Mouse (Mus musculus) retina, postnatal 7 days (tissue): ENCODE measurements at regions not wholly inside any gene's neighbourhood (a gene's known extent, or its start where the extent isn't known, plus 50 kb on each side); places are given as distances from the start of the nearest gene placed in this dataset.

Experiments used
- DNase-seq: peaks from one replicate; pipeline ENCODE4 v3.0.0-alpha.2; 2012; ENCODE audit warnings: low read depth, low spot score

DNA sequence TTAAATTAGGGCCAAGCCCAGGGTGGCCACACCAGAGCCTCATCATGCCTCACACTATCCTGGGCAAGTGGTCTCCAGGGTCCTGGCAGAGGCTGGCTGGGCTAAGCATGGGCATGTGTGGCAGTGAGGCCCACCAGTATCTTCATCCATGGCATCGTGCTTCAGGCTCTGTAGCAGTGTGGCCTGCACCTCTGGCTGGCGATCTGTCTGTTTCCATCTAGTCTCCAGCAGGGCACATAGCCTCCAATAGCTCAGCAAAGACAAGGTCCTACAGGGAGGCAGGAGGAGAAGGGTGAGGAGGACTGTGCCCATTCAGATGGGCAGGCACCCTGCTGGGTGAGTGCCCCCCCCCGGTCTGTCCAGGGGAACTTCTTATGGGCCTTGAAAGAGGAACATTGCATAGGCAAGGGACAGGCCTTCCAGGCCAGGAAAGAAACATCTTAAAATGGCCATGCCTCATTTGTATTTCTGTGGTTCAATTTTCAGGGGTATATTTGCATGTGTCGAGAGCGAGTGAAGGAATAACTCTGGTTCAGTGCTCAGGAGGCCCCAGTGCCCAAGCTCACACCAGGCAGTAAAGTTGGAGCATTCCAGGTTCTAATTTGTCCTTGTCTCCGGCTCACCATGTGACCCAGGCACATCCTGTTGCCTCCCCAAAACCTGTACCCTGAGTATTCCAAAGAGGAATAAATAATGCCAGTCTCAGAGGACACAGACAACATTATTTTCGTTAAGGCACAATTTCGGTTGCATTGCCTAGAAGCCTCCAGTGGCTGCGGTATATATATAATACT, 60.4 kb upstream of the Ppara start:
- no peak for DNase-seq

DNA sequence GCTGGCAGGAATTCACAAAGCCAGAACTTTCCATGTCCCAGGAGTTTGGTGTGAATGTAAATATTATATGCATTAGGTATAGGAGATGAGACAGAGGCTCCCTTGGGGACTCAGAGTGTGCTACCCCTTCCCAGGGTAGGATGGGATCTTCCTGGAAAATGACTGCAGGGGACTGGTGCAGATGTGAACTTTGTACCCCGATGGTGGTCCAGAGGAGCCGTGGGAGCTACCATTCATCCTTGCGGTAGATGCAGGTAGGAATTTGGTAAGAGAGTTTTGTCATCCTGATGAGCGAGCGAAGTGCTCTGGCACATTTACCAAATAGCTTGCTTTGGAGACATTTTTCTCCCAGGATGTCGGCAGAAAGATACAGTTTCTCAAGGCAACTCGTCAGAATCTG, 59.7 kb upstream of the Ppara start:
- no peak for DNase-seq

DNA sequence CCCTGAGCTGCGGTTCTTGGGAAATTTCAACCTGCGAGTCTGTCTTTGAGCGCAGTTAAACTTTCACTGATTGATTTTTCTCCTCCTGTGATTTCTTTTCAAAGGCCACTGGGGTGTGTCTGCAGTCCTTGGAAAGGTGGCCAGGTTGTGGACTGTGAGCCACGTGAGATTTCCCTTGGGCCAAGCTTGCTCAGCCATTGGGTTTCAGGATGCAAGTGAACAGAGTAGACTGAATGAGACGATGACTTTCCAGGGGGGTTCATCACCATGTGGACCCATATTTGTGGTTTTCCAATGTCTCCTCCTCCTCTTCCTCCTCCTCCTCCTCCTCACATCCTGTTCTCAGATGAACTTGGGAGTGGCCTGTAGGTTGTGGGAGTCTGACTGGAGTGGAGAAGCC, 59.0 kb upstream of the Ppara start:
- no peak for DNase-seq

DNA sequence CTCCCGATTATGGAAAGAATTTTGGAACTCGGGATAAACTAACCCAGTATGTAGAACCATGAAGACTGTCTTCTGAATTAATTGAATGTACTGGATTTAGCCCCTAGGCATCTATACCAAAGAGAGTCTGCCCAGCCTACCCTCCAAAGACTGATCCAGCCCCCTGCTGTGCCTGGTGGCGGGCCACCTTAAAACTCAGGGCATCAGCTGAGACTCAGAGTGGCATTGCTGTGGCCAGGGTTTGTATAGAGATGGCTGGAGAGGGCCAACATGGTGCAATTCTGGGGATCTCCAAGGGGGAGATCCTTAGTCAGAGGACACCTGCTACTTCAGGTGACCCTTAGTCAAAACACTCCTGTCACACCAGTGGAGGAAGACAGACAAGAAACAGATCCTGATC, 58.6 kb upstream of the Ppara start:
- DNase-seq = no peak

DNA sequence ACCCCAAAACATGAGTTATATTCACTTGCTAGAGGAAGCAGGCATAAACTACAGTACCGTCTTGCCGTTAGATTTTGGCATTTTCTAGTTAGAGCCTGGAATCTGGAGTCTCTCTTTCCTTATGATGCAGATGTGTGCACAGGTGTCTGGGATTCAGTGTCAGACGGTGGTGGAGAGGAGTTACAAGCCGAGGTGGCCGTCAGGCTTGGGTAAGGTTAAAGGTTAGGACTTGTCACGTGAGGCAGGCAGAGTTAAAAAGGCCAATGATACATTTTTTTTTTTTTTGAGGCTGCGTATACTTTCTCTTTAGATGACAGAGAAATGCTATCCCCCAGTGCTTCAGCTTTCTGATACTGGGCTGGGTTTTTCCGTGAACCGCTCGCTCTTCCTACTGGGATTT, 57.9 kb upstream of the Ppara start:
- no peak for DNase-seq

DNA sequence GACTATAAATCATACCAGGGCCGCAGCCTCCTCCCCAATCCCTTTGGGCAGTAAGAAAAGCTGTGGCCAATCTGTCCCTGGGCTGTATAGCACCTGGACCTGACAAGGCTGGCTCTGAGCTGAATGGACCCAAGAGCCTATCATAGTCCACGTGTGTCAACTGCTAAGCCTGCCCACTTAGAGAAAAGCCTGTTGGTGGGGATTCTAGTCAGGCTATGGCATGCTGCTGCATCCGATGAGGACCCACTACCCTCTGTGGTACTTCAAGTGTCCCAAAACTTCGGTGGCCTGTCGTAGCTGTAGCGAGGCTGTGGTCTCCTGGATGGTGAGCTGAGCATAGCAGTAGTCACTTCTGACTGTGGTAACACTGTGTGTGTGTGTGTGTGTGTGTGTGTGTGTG, 57.4 kb upstream of the Ppara start:
- DNase-seq = no peak

DNA sequence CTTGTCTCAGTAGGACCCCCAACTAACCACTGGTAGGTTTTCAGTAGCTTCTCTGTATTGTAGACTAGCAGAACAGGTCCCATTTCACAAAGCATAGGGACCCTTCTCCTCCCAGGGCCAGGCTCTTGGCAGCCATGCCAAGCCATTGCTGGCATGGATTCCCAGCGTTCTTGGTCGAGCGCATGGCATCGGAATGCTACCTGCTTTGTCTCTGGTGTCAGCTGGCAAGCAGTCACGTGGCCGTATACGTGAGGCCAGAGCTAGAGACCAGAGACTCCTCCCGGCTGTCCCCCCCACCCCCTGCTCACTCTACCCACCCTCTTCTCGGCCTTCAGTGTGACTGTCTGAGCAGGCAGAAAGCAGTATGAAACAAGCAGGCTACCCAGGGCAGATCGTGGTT, 56.9 kb upstream of the Ppara start:
- no peak for DNase-seq

DNA sequence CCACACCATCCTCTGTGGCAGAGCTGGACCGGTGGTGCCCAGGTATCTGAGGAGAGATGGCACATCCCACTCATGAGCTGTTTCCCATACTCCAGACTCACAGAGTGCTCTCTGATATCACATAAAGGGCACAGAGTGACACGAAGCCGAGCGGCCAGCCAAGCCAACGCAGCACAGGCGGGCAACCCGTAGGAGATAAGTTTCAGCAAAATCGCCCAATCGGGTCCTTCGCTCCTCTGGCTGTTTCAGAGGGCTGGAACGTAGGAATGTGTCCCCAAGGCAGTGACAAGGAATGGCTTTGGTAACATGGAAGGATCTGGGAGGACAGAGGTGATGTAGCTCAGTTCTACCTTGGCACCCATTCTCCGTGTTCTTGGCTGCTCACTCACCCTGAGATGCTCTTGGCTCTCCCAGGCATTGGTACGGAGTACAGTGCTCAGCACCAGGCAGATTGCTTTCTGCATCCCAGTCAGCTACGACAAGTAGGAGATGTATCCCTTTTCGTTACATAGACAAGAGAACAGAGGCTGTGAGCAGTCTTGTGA, 56.4 kb upstream of the Ppara start:
- DNase-seq = no peak

DNA sequence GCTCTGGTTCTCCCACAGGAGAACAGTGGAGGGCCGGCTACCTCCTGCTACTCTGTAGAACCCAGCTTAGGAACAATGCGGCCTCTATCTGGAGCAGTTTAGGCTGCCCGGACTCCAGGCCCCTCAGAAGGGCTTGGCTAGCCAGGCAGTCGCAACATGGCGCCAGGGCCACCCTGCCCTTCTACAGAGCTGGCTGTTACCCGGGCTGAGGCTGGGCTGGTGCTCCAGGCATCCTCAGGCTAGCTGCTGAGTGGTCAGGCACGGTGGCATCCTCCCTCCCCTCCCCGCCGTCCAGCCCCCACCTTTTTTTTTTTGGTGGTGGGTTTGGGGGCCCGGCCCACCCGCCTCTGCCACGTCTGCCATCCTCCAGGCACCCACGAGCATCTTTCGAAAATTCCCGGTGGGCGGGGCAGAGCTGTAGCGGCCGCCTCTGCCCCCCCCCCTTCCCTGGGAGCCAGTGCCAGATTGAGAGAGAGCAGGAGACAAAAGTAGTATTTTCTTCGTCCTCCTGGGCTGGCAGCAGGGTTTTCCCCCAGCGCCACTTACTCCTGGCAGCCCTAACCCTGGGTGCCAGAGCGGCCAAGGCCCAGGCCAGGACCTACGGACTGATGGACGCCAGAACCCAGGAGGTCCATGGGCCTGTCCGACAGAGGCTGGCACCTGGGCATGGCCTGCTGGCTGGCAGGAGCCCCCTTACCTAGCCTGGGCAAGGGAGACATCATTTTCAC, 55.6 kb upstream of the Ppara start:
- no peak for DNase-seq

DNA sequence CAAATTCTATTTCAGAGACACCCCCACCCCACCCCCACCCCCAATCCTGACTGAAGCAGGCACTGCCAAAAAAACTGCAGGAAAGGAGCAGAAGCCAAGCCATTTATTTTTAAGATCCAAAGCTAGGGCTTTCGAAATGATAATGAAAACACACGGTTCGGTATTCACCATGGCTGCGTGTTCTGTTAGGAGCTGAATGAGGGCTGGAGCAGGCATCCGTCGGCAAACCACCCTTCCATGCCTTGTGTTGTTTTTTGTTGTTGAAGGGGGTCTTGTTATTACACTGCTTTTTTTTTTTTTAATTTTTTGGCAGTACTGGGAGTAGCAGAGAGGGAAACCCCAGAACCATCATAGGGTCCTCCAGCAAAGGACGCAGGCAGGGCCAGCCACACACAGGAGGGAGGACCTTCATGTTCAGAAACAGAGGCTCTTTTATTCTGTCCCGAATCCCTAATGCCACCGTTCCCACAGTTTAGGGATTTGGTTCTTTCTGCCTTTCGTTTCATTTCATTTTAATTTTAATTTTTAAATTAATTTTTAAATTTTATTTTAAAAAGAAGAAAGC, 54.8 kb upstream of the Ppara start:
- DNase-seq = no peak

DNA sequence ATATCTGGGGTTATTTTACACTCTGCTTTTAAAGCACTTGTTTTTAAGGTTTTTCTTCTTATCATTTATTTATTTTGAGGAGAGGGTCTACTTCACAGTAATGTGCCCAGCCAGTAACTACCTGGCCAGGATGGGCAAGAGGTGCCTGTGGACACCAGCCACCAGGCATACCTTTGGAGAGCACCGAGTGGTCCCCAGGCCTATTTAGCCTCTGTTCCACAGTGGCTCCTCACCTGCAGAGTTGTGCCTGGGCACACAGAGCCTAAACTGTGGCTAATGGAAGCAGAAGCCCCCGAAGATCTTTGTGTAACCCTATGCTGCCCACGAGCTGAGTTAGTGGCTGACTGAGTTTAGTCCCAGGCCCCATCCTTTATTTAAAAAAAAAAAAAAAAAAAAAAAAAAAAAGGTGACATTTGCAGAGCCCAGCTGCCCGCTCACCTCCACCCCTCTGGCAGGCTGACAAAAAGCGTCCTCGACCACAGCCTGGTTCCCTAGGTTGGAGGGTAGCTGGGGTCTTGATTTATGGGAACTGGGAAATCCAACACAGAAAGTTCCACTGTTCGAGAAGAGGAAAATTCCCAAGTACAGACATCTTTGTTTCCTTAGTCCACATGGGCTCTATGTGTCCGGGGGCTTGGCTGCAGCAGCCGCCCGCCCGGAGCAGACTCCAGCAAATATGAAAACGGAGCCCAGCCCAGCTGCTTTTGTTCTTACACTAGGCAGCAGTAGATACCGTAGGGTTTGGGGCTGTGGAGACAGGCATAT, 54.1 kb upstream of the Ppara start:
- DNase-seq = no peak

DNA sequence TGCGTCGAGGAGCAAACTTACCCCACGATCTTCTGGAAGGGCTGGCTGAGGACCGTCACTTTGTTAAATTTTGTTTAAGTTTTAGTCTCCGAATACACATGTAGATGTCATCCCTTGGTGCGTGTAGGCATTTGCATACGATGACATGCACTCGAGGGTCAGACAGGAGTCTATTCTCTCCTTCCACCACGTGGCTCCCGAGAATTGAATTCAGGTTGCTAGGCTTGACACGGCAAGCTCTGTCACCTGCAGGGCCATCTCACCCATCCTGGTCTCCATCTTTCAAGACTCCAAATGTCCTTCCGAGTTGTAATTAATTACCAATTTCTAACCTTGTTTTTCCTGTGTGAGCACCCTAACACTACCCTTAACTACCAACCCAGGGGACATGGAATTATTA, 52.7 kb upstream of the Ppara start:
- DNase-seq = no peak

DNA sequence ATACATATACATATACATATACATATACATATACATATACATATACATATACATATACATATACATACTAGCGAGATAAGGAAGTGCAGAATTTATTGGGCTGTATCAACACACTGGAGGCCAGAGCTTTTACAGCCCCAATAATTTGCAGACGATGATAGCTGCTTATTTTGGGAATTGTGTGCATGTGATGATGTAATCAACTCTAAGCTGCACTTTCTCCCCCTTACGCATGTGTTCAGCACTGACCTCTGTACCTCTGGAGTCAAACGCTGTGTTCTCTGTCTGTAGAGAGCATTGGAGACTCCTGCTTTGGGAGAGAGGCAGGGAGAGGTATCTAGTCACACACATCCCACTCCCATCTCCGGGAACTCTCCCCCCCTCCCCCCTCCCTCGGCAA, 52.0 kb upstream of the Ppara start:
- no peak for DNase-seq

DNA sequence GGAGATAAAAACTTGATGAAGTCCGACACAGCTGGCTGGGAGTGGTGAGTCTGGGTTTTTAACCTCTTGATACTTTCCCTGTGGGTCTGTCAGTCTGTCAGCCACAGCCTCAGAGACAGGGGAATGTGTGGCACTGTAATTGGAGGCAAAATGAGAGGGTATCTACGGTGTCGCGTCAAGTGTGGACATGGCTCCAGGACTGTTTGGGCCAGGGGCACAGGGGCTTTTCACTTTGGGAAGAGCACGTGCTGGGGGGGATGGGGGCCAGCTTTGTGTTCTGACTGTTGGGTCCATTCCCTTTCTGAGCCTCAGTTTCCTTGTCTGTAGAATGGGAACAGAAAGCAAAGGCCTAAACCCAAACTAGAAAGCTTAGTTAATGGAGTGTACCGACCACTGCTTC, 51.5 kb upstream of the Ppara start:
- DNase-seq = no peak

DNA sequence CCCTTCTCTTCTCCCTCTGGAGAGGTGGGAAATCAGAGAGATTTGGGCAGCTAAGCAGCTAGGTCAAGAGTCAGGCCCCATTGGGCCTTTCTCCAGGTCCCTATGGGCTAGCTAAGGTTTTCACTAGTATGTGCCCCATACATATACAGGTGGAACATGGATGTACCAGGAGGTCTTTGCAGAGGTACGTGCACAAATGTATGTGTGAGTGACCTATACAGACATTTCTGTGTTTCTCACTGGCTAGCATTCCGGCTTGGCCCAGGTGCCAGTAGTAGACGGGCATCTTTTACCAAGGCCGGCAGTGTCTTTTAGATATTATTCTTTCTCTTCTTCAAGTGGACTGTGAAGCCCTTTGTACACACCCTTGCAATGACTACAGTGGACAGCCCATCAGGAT, 51.1 kb upstream of the Ppara start:
- no peak for DNase-seq

DNA sequence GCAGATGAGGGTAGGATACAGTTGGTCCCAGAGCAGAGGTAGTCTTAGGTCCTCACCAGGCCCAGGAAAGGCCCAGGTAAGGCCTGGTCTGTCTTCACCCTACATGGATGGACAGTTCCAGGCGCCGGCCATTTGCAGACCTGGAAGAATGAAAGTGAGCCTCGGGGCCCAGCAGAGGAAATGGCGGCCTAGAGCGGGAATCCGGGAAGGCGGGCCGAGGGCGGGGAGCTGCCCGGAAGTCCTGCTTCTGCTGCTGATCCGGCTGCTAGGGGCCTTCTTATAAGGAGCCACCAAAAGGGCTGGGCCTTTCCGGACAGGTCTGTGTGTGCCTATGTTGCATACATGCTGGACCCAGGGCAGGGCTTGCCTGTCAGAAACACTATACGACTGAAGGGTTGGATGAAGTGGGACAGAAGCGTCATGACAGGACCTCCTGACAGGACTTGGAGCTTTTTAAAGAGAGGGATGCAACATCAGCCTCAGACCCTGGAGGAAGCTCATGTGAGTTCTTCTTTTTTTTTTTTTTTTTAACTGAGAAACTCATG, 50.5 kb upstream of the Ppara start:
- no peak for DNase-seq

DNA sequence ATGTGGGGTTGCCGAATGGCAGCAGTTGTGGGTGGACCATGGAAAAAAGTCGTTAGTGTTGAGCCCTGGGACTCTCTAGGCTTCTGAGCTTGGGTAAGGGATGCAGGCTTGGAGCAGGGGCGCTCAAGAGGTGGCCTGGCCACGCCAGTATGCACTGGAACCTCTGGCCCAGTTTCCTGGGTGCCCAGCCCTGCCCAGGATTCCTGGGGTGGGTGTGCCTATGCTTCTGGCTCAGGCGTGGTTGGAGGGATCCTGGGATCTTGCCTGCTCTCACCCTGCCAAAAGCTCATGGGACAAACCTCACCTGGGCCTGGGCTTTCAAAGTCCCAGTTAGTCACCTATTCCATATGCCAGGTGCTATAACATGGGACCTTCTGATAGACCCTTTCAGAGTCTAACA, 49.9 kb upstream of the Ppara start:
- DNase-seq = no peak
